Mouse (Mus musculus) bone marrow, adult 2 months (tissue): ENCODE data around the gene Amh. TPM values are rescaled to one million over a fixed set of nuclear protein-coding genes. Genes with fewer than 3 reads are reported as not detected.

Experiments used
- H3K27ac ChIP-seq: fragments of 200-500 bp; 2 replicates; pipeline ENCODE4 v1.5.1; 2012; ENCODE audit warnings: low read depth, mild to moderate bottlenecking, control low read depth, inconsistent platforms, low read length; ENCODE audit not compliant: control insufficient read depth, poor library complexity, insufficient read depth
- H3K4me1 ChIP-seq: fragments of 200-500 bp; 2 replicates; pipeline ENCODE4 v1.6.1; 2011; ENCODE audit warnings: low read length; ENCODE audit not compliant: control insufficient read depth, insufficient read depth
- H3K4me3 ChIP-seq: fragments of 200-500 bp; replicated peaks from 2 replicates; pipeline ENCODE3; 2011; ENCODE audit warnings: mild to moderate bottlenecking, low read depth, low read length, control low read depth; ENCODE audit not compliant: control insufficient read depth
- CTCF ChIP-seq: fragments of 200-500 bp; IDR thresholded peaks from 2 replicates; pipeline ENCODE4 v1.5.1; 2011; ENCODE audit warnings: low read length, control low read depth; ENCODE audit not compliant: control insufficient read depth, insufficient read depth
- POLR2A ChIP-seq: fragments of 200-500 bp; IDR thresholded peaks from 2 replicates; pipeline ENCODE4 v1.6.1; 2011; ENCODE audit warnings: low read depth, mild to moderate bottlenecking, control low read depth, low read length, borderline replicate concordance; ENCODE audit not compliant: control insufficient read depth
- WGBS: fragments of 180-500 bp; shearing (Covaris S2); methylation state at CpG from one replicate; pipeline ENCODE4 v1.1.7; 2018; 5-methylcytosine and 5-hydroxymethylcytosine counted together
- polyA plus RNA-seq: library from polyadenylated mRNA; stranded (reverse); fragments of >200 nt; gene quantifications from 2 replicates; pipeline ENCODE4 v1.2.4, GENCODE M21; 2011; ENCODE audit warnings: low replicate concordance; ENCODE audit not compliant: missing spikeins, insufficient read depth, insufficient read length

Gene Amh
- polyA plus RNA-seq, 1 experiment = 3.0 TPM

- 55% methylated on average over 33 of the region's 33 CpGs for WGBS
- no peaks in the 10 kb centered on the region for H3K4me1 ChIP-seq
- H3K4me3 ChIP-seq = no peak overlapping the region
- TF ChIP-seq POLR2A (no peak), CTCF (no peak)
- H3K27ac ChIP-seq = no peak overlapping the region
Measured at GRCm38 (mm10) chr10:80791476-80792174, 13.4 kb upstream of the Amh start.

GRCm38 (mm10) chr10:80792175-80793032 lies 12.6 kb upstream of the Amh start:
- peak overlapping the region; percentile 17; the same call in 1 of the 2 replicates for H3K27ac ChIP-seq
- H3K4me3 ChIP-seq = no peak overlapping the region
- WGBS = 25% methylated on average over 41 of the region's 41 CpGs
- TF ChIP-seq CTCF = no peak
- TF ChIP-seq POLR2A = no peak
- H3K4me1 ChIP-seq = no peaks in the 10 kb centered on the region

GRCm38 (mm10) chr10:80793033-80793784 lies 11.8 kb upstream of the Amh start:
- 82% methylated on average over 13 of the region's 13 CpGs for WGBS

GRCm38 (mm10) chr10:80793803-80794202 lies 11.2 kb upstream of the Amh start:
- no peaks in the 10 kb centered on the region for H3K4me1 ChIP-seq
- no peak overlapping the region for H3K4me3 ChIP-seq
- TF ChIP-seq CTCF (no peak), POLR2A (no peak)
- WGBS = 81% methylated on average over 4 of the region's 4 CpGs
- H3K27ac ChIP-seq = no peak overlapping the region

More at GRCm38 (mm10) chr10:80793033-80793784, 11.8 kb upstream of the Amh start:
- H3K4me1 ChIP-seq = no peaks in the 10 kb centered on the region
- TF ChIP-seq CTCF = no peak
- no peak for TF ChIP-seq POLR2A
- no peak overlapping the region for H3K4me3 ChIP-seq
- no peak overlapping the region for H3K27ac ChIP-seq

- Histone ChIP-seq H3K4me1 (peaks cover 2% of the 10 kb centered on the region; the same call in 1 of the 2 replicates), H3K4me3 (no peak overlapping the region), H3K27ac (no peak overlapping the region)
- no peak for TF ChIP-seq POLR2A
- no peak for TF ChIP-seq CTCF
- 90% methylated on average over 8 of the region's 8 CpGs for WGBS
Measured at GRCm38 (mm10) chr10:80794750-80795149, 10.3 kb upstream of the Amh start.

- Histone ChIP-seq H3K27ac (no peak overlapping the region), H3K4me3 (no peak overlapping the region), H3K4me1 (peaks cover 2% of the 10 kb centered on the region; the same call in 1 of the 2 replicates)
- WGBS = 91% methylated on average over 9 of the region's 9 CpGs
- TF ChIP-seq CTCF (no peak), POLR2A (no peak)
Measured at GRCm38 (mm10) chr10:80796307-80796848, 8.7 kb upstream of the Amh start.

- 2% methylated on average over 59 of the region's 59 CpGs for WGBS
- H3K4me3 ChIP-seq = peak overlapping the region; percentile 78
- H3K27ac ChIP-seq = peak overlapping the region; percentile 98
- H3K4me1 ChIP-seq = peaks cover 2% of the 10 kb centered on the region; the same call in 1 of the 2 replicates
- no peak for TF ChIP-seq CTCF
- no peak for TF ChIP-seq POLR2A
Measured at GRCm38 (mm10) chr10:80797186-80798149, 7.6 kb upstream of the Amh start.
